Mouse (Mus musculus): ENCODE results near the gene Tnfrsf14.

The Tnfrsf14 gene

DNA sequence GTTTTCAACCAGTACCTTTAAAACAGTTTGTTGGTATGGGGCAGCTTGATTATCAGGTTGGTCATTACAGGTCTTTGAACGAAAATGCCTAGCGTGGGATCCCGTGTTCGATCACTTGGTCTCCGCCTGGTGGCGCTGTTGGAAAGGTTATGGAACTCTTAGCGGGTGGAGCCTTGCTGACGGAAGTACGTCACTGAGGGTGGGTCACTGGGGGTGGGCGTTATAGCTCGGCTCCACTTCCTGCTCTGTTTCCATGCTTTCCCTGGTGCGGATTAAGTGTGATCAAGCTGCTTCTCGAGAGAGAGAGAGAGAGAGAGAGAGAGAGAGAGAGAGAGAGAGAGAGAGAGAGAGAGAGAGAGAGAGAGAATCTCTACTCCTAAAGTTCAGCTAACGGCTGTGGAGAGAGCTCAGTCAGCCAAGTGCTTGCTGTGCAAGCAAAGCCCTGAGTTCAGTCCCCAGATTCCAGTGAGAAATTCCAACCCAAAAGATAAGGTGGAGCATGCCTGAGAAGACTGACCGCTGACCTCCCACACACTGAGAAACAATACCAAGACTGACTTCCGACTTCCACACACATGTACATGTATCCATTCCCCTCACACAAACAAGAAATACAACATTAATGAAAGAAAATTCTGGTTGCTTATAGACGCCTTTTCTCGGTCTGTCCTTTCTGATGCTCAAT is 50.4 kb downstream of the Tnfrsf14 start:
- peak; percentile 98 for DNase-seq (ENCODE audit: low spot score)

DNA sequence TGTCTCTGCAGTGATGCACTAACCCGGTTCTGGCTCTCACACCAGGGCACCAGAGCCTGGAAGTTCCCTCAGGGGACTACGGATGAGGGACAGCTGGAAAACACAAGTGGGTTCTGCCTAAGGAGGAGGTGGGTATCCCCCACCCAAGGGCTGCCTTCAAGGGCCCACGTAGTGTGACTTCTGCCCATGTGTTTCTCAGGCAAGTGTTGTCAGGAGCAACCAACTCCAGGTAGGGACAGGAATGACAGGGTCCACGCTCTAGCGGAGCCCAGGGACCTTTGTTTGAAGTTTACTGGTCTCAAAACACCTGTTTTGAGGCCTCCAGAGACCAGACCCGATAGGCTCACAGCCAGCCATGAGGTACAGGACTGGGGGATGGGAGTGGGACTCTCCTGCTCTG is 55.2 kb downstream of the Tnfrsf14 start:
- no peak for DNase-seq (ENCODE audit: low spot score)
